ENCODE assay signal across 29 mouse cellular contexts in genomic region chr3:85364591-85365343, GRCm38 (mm10).
DNase-seq lines count a peak whose midpoint lies in the region; ATAC-seq and TF ChIP-seq lines count a peak whose summit lies in the region.
"Had no signal": no experiment of that assay in that cellular context is flagged by ENCODE, and none has a peak within 500 bp of the region (broad histone marks: within the 10 kb centered on the region; RNA-seq: fewer than 3 reads in every experiment).

No protein-coding gene starts in this region.

- H3K27me3 ChIP-seq in heart, postnatal 0 days (ENCODE audit: control insufficient read depth, insufficient read depth, low read length) = no peaks in the 10 kb centered on the region
- no peaks in the 10 kb centered on the region for H3K27me3 ChIP-seq in midbrain, embryonic 16.5 days (ENCODE audit: control insufficient read depth, insufficient read depth, low read depth, low read length)
- H3K27me3 ChIP-seq in midbrain, embryonic 13.5 days = no peaks in the 10 kb centered on the region
- H3K27me3 ChIP-seq: embryonic facial prominence, embryonic 12.5 days; heart, embryonic 12.5 days; hindbrain, embryonic 15.5 days; liver, embryonic 12.5 days; neural tube, embryonic 13.5 days; stomach, embryonic 15.5 days had no signal

- DNase-seq in heart, postnatal 0 days (ENCODE audit: low spot score) = no peak
- no peak for DNase-seq in heart, adult 9 months (ENCODE audit: low spot score in 2 of 2)
- peak; percentile 18 for DNase-seq in lung, postnatal 14 days
- DNase-seq in thymus, postnatal 4 days = no peak
- DNase-seq in MN1 (ENCODE audit: low spot score) = no peak
- DNase-seq: adrenal gland, postnatal 10 days; B cell, adult 2 months; cerebellum, adult 18-20 months; cerebellum, postnatal 10 days; gastrocnemius, postnatal 14 days; heart, adult 11 months; heart, postnatal 10 days; kidney, adult 11 months; kidney, postnatal 14 days; left cerebral cortex, postnatal 4 days; liver, postnatal 0 days had no signal

- ATAC-seq in heart, postnatal 0 days (ENCODE audit: insufficient read depth, low read depth) = no peak
- no peak for ATAC-seq in midbrain, embryonic 16.5 days
- ATAC-seq in midbrain, embryonic 13.5 days = no peak
- ATAC-seq: activated CD4-positive, CD25-positive, alpha-beta regulatory T cell, adult 4 months; forebrain, embryonic 14.5 days; inflammation-experienced regulatory T-cells, adult 6 months; liver, embryonic 12.5 days; liver, postnatal 0 days had no signal

- no peak overlapping the region for H3K4me3 ChIP-seq in heart, postnatal 0 days (ENCODE audit: low read depth, low read length)
- no peak overlapping the region for H3K4me3 ChIP-seq in midbrain, embryonic 16.5 days (ENCODE audit: low read depth, low read length)
- no peak overlapping the region for H3K4me3 ChIP-seq in midbrain, embryonic 13.5 days (replicated peaks)
- H3K4me3 ChIP-seq: embryonic facial prominence, embryonic 12.5 days; heart, embryonic 12.5 days; hindbrain, embryonic 10.5 days; hindbrain, embryonic 15.5 days; liver, embryonic 12.5 days; neural tube, embryonic 13.5 days; stomach, embryonic 15.5 days had no signal

- 35% methylated on average over 5 of the region's 5 CpGs for WGBS in heart, postnatal 0 days
- 28% methylated on average over 5 of the region's 5 CpGs for WGBS in midbrain, embryonic 16.5 days
- WGBS in midbrain, embryonic 13.5 days = 35% methylated on average over 5 of the region's 5 CpGs

- TF ChIP-seq EP300 in heart, postnatal 0 days (IDR thresholded peaks at IDR 0.05; ENCODE audit: low read depth) = no peak

- TF ChIP-seq CTCF in heart, postnatal 0 days (IDR thresholded peaks at IDR 0.05; ENCODE audit: low read depth) = no peak

- H3K9me3 ChIP-seq in heart, postnatal 0 days (replicated peaks; ENCODE audit: control insufficient read depth, low read length) = no peaks in the 10 kb centered on the region
- H3K9me3 ChIP-seq in midbrain, embryonic 16.5 days (replicated peaks; ENCODE audit: control insufficient read depth, low read length, poor library complexity, severe bottlenecking) = no peaks in the 10 kb centered on the region
- H3K9me3 ChIP-seq in midbrain, embryonic 13.5 days = no peaks in the 10 kb centered on the region
- H3K9me3 ChIP-seq: embryonic facial prominence, embryonic 12.5 days; heart, embryonic 12.5 days; hindbrain, embryonic 10.5 days; hindbrain, embryonic 15.5 days; liver, embryonic 12.5 days; neural tube, embryonic 13.5 days; stomach, embryonic 15.5 days had no signal

- no peak overlapping the region for H3K4me2 ChIP-seq in heart, postnatal 0 days (ENCODE audit: low read depth, low read length)
- H3K4me2 ChIP-seq in midbrain, embryonic 16.5 days (ENCODE audit: low read length) = no peak overlapping the region
- H3K4me2 ChIP-seq in midbrain, embryonic 13.5 days (replicated peaks) = no peak overlapping the region
- H3K4me2 ChIP-seq: embryonic facial prominence, embryonic 12.5 days; heart, embryonic 12.5 days; hindbrain, embryonic 15.5 days; liver, embryonic 12.5 days; midbrain, embryonic 11.5 days; neural tube, embryonic 13.5 days; stomach, embryonic 15.5 days had no signal

- peaks cover 14% of the 10 kb centered on the region for H3K4me1 ChIP-seq in heart, postnatal 0 days (ENCODE audit: control insufficient read depth, insufficient read depth)
- H3K4me1 ChIP-seq in midbrain, embryonic 16.5 days (ENCODE audit: control insufficient read depth, insufficient read depth, low read length) = no peaks in the 10 kb centered on the region
- peaks cover 9% of the 10 kb centered on the region; the same call in 1 of the 2 replicates for H3K4me1 ChIP-seq in midbrain, embryonic 13.5 days (replicated peaks)
- H3K4me1 ChIP-seq: embryonic facial prominence, embryonic 12.5 days; hindbrain, embryonic 15.5 days; stomach, embryonic 15.5 days had no signal

- no peaks in the 10 kb centered on the region for H3K36me3 ChIP-seq in heart, postnatal 0 days (replicated peaks; ENCODE audit: control insufficient read depth, insufficient read depth, low read length)
- H3K36me3 ChIP-seq in midbrain, embryonic 16.5 days (ENCODE audit: control insufficient read depth, insufficient read depth, low read length) = no peaks in the 10 kb centered on the region
- no peaks in the 10 kb centered on the region for H3K36me3 ChIP-seq in midbrain, embryonic 13.5 days
- H3K36me3 ChIP-seq: embryonic facial prominence, embryonic 12.5 days; heart, embryonic 12.5 days; hindbrain, embryonic 10.5 days; hindbrain, embryonic 15.5 days; liver, embryonic 12.5 days; neural tube, embryonic 13.5 days; stomach, embryonic 15.5 days had no signal

- no peak overlapping the region for H3K9ac ChIP-seq in heart, postnatal 0 days (replicated peaks; ENCODE audit: low read depth, low read length)
- H3K9ac ChIP-seq in midbrain, embryonic 16.5 days (ENCODE audit: low read depth, low read length) = no peak overlapping the region
- H3K9ac ChIP-seq in midbrain, embryonic 13.5 days (replicated peaks) = no peak overlapping the region
- H3K9ac ChIP-seq: embryonic facial prominence, embryonic 12.5 days; heart, embryonic 12.5 days; hindbrain, embryonic 15.5 days; liver, embryonic 12.5 days; liver, postnatal 0 days; neural tube, embryonic 13.5 days; stomach, embryonic 15.5 days had no signal

- peak overlapping the region; percentile 44 for H3K27ac ChIP-seq in heart, postnatal 0 days (ENCODE audit: low read depth)
- 0 out of 2 replicates have a peak overlapping the region, but pooled peaks have one; percentile 1 for H3K27ac ChIP-seq in midbrain, embryonic 16.5 days (ENCODE audit: low read length)
- no peak overlapping the region for H3K27ac ChIP-seq in midbrain, embryonic 13.5 days
- H3K27ac ChIP-seq: embryonic facial prominence, embryonic 12.5 days; hindbrain, embryonic 10.5 days; hindbrain, embryonic 15.5 days; liver, embryonic 12.5 days; neural tube, embryonic 13.5 days; stomach, embryonic 15.5 days had no signal
